Mouse (Mus musculus) cortical plate, adult 2 months (tissue): ENCODE measurements at regions not wholly inside any gene's neighbourhood (a gene's known extent, or its start where the extent isn't known, plus 50 kb on each side); places are given as distances from the start of the nearest gene placed in this dataset.

Source experiments
- CTCF ChIP-seq: fragments of 200-500 bp; IDR thresholded peaks from 2 replicates; pipeline ENCODE4 v1.5.1; 2011; ENCODE audit warnings: mild to moderate bottlenecking, control low read depth, low read length; ENCODE audit not compliant: insufficient read depth; ENCODE audit errors: extremely low read depth
- POLR2A ChIP-seq: fragments of 200-500 bp; IDR thresholded peaks from 2 replicates; pipeline ENCODE4 v1.6.1; 2011; ENCODE audit warnings: mild to moderate bottlenecking, low read length, control low read depth; ENCODE audit not compliant: insufficient read depth; ENCODE audit errors: extremely low read depth

GRCm38 (mm10) chr9:43564239-43564906 lies 179.4 kb upstream of the Nectin1 start:
- TF ChIP-seq CTCF: no peak
- TF ChIP-seq POLR2A: no peak
